Mouse (Mus musculus) midbrain, postnatal 0 days (tissue): ENCODE results near the gene Taar8b. TPM values are rescaled to one million over a fixed set of nuclear protein-coding genes. Genes with fewer than 3 reads are reported as not detected.
A peak's percentile ranks its signal among the peaks of the same experiment; 100 is the strongest.
"Not testable (repeated sequence)": the region's sequence is repeated elsewhere in the genome, so short reads cannot be mapped to it uniquely, and the experiment has no call there.

Source experiments
- ATAC-seq: fragments of 200-750 bp; cut with Nextera tagmentation; 2 replicates; pipeline ENCODE4 v1.8.0; 2017; ENCODE audit warnings: moderate number of reproducible peaks, mild to moderate bottlenecking, moderate TSS enrichment, moderate library complexity; ENCODE audit not compliant: low FRiP score
- DNase-seq: peaks from one replicate; pipeline ENCODE4 v3.0.0-alpha.2; 2015; ENCODE audit warnings: low spot score
- H3K27ac ChIP-seq: fragments of 300-500 bp; sonication (generic); 2 replicates; pipeline ENCODE4 v1.5.1; 2014; ENCODE audit warnings: low read depth, mild to moderate bottlenecking, low read length, mixed read lengths
- H3K27me3 ChIP-seq: fragments of 300-500 bp; sonication (generic); 2 replicates; pipeline ENCODE4 v1.6.1; 2014; ENCODE audit warnings: low read length, control low read depth, mixed read lengths; ENCODE audit not compliant: insufficient read depth
- H3K36me3 ChIP-seq: fragments of 300-500 bp; sonication (generic); 2 replicates; pipeline ENCODE4 v1.6.1; 2014; ENCODE audit warnings: low read length, control low read depth, mixed read lengths; ENCODE audit not compliant: insufficient read depth
- H3K4me1 ChIP-seq: fragments of 300-500 bp; sonication (generic); 2 replicates; pipeline ENCODE4 v1.6.1; 2014; ENCODE audit warnings: mild to moderate bottlenecking, control low read depth, antibody characterized with exemption, low read length, mixed read lengths; ENCODE audit not compliant: insufficient read depth
- H3K4me2 ChIP-seq: fragments of 300-500 bp; sonication (generic); 2 replicates; pipeline ENCODE4 v1.6.1; 2014; ENCODE audit warnings: low read depth, mild to moderate bottlenecking, low read length, mixed read lengths; ENCODE audit not compliant: poor library complexity, severe bottlenecking
- H3K4me3 ChIP-seq: fragments of 300-500 bp; sonication (generic); 2 replicates; pipeline ENCODE4 v1.5.1; 2014; ENCODE audit warnings: low read depth, mild to moderate bottlenecking, low read length, moderate library complexity
- H3K9ac ChIP-seq: fragments of 300-500 bp; sonication (generic); replicated peaks from 2 replicates; pipeline ENCODE4 v1.6.1; 2014; ENCODE audit warnings: mild to moderate bottlenecking, low read length, moderate library complexity, mixed read lengths; ENCODE audit not compliant: poor library complexity, severe bottlenecking
- H3K9me3 ChIP-seq: fragments of 300-500 bp; sonication (generic); 2 replicates; pipeline ENCODE4 v1.6.1; 2016; ENCODE audit warnings: low read length, control low read depth
- CTCF ChIP-seq: IDR thresholded peaks from 2 replicates; pipeline ENCODE4 v1.5.1; 2016; ENCODE audit warnings: antibody characterized with exemption, mild to moderate bottlenecking
- WGBS: fragments of 180-500 bp; shearing (Covaris S2); extraction: QIAGEN DNeasy Blood & Tissue Kit; methylation state at CpG from one replicate; pipeline ENCODE4 v1.1.7; 2014; 5-methylcytosine and 5-hydroxymethylcytosine counted together
- polyA plus RNA-seq: library from polyadenylated mRNA; unstranded; fragments of >200 nt; fragmentation: Nextera tagmentation; extraction: Ambion mirVana; gene quantifications from 2 replicates; pipeline ENCODE4 v1.2.1, GENCODE M21; 2015
- total RNA-seq: library from RNA; depleted of rRNA; stranded (reverse); fragments of >200 nt; gene quantifications from 2 replicates; pipeline ENCODE4 v1.2.3, GENCODE M21; 2014

Gene Taar8b
- total and polyA plus RNA-seq, 2 experiments from 2014 or later, result not detected

GRCm38 (mm10) chr10:24087168-24087567, 4.9 kb downstream of the Taar8b start:
- Histone ChIP-seq H3K4me3 (no peak overlapping the region), H3K4me2 (no peak overlapping the region), H3K27me3 (no peaks in the 10 kb centered on the region), H3K27ac (no peak overlapping the region), H3K36me3 (no peaks in the 10 kb centered on the region), H3K4me1 (no peaks in the 10 kb centered on the region), H3K9me3 (no peaks in the 10 kb centered on the region), H3K9ac (no peak overlapping the region)
- 100% methylated on average over 2 of the region's 2 CpGs for WGBS
- ATAC-seq, result no peak
- TF ChIP-seq CTCF, result no peak
- no peak for DNase-seq

- DNase-seq (no peak), ATAC-seq (no peak)
- no peak overlapping the region for H3K27ac ChIP-seq
- H3K4me2 ChIP-seq, result no peak overlapping the region
- no peaks in the 10 kb centered on the region for H3K9me3 ChIP-seq
- no peaks in the 10 kb centered on the region for H3K36me3 ChIP-seq
- H3K27me3 ChIP-seq, result no peaks in the 10 kb centered on the region
- WGBS, result 76% methylated on average over 5 of the region's 5 CpGs
- no peaks in the 10 kb centered on the region for H3K4me1 ChIP-seq
- H3K4me3 ChIP-seq, result no peak overlapping the region
- no peak overlapping the region for H3K9ac ChIP-seq
- no peak for TF ChIP-seq CTCF
Measured at GRCm38 (mm10) chr10:24086555-24086954, 5.5 kb downstream of the Taar8b start.

GRCm38 (mm10) chr10:24085936-24086335, 6.2 kb downstream of the Taar8b start:
- no peak overlapping the region for H3K27ac ChIP-seq
- DNase-seq (no peak), ATAC-seq (no peak)
- no peak for TF ChIP-seq CTCF
- no peaks in the 10 kb centered on the region for H3K4me1 ChIP-seq
- no peak overlapping the region for H3K4me2 ChIP-seq
- no peak overlapping the region for H3K4me3 ChIP-seq
- no peaks in the 10 kb centered on the region for H3K27me3 ChIP-seq
- H3K36me3 ChIP-seq, result no peaks in the 10 kb centered on the region
- WGBS, result 37% methylated on average over 5 of the region's 5 CpGs
- H3K9ac ChIP-seq, result no peak overlapping the region
- H3K9me3 ChIP-seq, result no peaks in the 10 kb centered on the region

- H3K4me1 ChIP-seq, result no peaks in the 10 kb centered on the region
- no peaks in the 10 kb centered on the region for H3K9me3 ChIP-seq
- H3K27ac ChIP-seq, result no peak overlapping the region
- TF ChIP-seq CTCF, result peak; percentile 69
- no peak overlapping the region for H3K4me2 ChIP-seq
- no peaks in the 10 kb centered on the region for H3K27me3 ChIP-seq
- H3K4me3 ChIP-seq, result no peak overlapping the region
- peak; percentile 51 for DNase-seq
- H3K36me3 ChIP-seq, result no peaks in the 10 kb centered on the region
- ATAC-seq, result no peak
- no peak overlapping the region for H3K9ac ChIP-seq
- WGBS, result 42% methylated on average over 3 of the region's 3 CpGs
Measured at GRCm38 (mm10) chr10:24080166-24080565, 11.9 kb downstream of the Taar8b start.

GRCm38 (mm10) chr10:24076200-24076599, 15.9 kb downstream of the Taar8b start, which contains the start of gene Taar8a:
Gene Taar8a (plus strand): TSS chr10:24076500.
- ATAC-seq, H3K27ac ChIP-seq, H3K27me3 ChIP-seq, H3K9ac ChIP-seq, DNase-seq, H3K9me3 ChIP-seq, H3K4me1 ChIP-seq, H3K4me3 ChIP-seq, H3K36me3 ChIP-seq, H3K4me2 ChIP-seq: not testable (repeated sequence)
- WGBS, result 73% methylated on average over 2 of the region's 4 CpGs

- H3K4me3 ChIP-seq, H3K9me3 ChIP-seq, H3K9ac ChIP-seq, H3K4me1 ChIP-seq, H3K4me2 ChIP-seq, H3K36me3 ChIP-seq, H3K27me3 ChIP-seq, DNase-seq, H3K27ac ChIP-seq, ATAC-seq: not testable (repeated sequence)
- WGBS, result 31% methylated on average over 2 of the region's 2 CpGs
Measured at GRCm38 (mm10) chr10:24074751-24075150, 17.3 kb downstream of the Taar8b start.

GRCm38 (mm10) chr10:24058986-24059385, 33.1 kb downstream of the Taar8b start:
- no peak for ATAC-seq
- no peak for TF ChIP-seq CTCF

More at GRCm38 (mm10) chr10:24058986-24059385, 33.1 kb downstream of the Taar8b start:
- whole genome bisulfite sequencing, result 87% methylated on average over 3 of the region's 3 CpGs
- DNase-seq, result no peak
- Histone ChIP-seq H3K4me1 (no peaks in the 10 kb centered on the region), H3K4me3 (no peak overlapping the region), H3K9me3 (no peaks in the 10 kb centered on the region), H3K27me3 (no peaks in the 10 kb centered on the region), H3K36me3 (no peaks in the 10 kb centered on the region), H3K9ac (no peak overlapping the region), H3K4me2 (no peak overlapping the region), H3K27ac (no peak overlapping the region)
